Mouse (Mus musculus) megakaryocyte, adult 5-6 weeks (primary cell): ENCODE data around the gene Hoxa1. TPM values are rescaled to one million over a fixed set of nuclear protein-coding genes. Genes with fewer than 3 reads are reported as not detected.

Source experiments
- ATAC-seq: 2 replicates; pipeline ENCODE4 v1.8.0; 2016; ENCODE audit warnings: mild to moderate bottlenecking, inconsistent platforms; ENCODE audit not compliant: poor library complexity, severe bottlenecking
- total RNA-seq, 2 experiments: library from RNA; stranded (forward) in 1 of 2; stranded (reverse) in 1 of 2; fragments of 153-499, 151-499 nt in 1 of 2; fragments of 221-1000, 200-1000 nt in 1 of 2; gene quantifications; 2 replicates each; pipeline versions ENCODE4 v1.2.3 to v1.2.4; 2015 to 2017

Gene Hoxa1
- total RNA-seq, 2 experiments from 2014 or later = not detected

DNA sequence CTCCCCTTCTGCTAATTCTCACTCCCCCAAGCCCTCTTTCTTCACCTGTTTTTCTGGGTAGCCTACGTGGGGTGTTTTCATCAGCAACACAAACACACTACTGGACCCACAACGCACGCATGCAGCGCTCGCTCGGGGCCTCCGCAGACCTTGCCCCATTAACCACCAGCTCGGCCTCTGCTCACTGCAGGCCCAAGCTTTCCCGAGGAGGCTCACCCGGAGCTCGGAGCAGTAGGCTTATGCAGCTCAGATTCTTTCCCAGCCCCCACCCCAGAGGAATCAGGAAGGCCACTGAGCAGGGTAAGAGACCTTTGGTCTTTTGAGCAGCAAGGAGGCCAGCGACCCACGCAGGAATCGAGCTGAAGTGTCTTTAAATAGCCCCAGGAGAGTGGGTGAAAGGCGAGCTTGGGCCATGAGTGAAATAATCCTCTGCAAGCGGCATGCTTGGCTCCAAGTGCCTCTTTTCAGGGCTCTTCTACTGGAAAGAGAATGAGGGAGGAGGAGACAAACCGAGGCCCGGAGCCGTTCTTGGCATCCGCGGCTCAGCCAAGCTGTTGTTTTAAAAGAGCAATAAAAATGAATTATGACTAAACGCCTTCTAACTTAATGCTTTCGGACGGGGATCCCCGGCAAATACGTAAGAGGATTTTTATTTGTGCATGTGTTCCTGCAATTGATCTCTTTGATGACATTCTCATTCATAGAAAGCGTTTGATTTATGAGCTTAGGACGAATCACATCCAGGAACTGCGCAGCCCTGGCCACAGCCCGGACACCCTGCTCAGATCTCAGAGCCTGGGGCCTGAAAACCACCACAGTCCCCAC lies 2.6 kb upstream of the Hoxa1 start:
- ATAC-seq = no peak

DNA sequence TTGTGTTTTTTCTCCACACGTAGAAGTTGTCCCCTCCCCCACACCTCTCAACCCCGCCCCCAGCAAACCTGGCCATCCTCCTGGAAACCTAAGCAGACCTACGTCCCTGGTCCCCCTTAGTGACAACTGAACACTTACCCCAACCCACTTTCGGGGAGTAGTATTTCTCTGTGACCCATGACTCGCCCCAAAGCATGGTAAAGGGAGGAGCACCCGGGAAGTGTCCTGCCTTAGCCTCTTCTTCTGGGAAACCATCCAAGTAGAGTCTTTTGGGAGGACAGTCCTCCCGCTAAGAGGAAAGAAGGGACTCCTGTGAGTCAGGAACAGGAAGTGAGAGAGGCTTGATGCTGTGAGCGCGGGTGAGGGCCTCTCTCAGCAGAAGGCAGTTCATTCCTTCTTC lies 1.9 kb upstream of the Hoxa1 start:
- ATAC-seq = peak; percentile 48

DNA sequence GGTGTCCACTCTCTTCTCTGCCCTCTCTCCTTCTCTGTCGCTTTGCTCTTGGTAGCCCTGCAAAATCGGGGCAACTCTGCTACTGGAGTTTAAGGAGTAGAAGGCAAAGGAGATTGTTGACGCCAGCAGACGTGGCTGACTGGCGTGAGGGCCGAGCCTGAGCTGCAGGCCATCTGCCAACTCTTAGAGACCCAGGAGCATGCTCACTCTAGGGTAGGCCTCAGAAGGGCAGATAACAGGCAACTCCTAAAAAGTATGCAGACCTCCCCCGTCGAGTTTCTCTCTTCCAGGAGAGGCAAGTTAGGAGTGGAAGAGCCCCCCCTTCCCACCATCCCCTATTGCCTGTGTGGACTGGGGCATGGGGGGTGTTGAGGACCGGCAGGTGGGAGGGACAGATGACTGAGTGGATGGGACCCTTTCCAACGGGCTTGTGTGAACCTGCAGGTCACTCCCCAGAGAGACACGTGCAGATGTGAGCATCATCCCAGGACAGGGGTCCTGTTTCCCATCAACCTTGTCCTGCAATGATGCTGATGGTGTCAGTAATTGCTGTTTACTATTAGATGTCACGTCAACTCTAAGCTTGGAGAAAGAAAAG lies 1.1 kb upstream of the Hoxa1 start:
- ATAC-seq = no peak

DNA sequence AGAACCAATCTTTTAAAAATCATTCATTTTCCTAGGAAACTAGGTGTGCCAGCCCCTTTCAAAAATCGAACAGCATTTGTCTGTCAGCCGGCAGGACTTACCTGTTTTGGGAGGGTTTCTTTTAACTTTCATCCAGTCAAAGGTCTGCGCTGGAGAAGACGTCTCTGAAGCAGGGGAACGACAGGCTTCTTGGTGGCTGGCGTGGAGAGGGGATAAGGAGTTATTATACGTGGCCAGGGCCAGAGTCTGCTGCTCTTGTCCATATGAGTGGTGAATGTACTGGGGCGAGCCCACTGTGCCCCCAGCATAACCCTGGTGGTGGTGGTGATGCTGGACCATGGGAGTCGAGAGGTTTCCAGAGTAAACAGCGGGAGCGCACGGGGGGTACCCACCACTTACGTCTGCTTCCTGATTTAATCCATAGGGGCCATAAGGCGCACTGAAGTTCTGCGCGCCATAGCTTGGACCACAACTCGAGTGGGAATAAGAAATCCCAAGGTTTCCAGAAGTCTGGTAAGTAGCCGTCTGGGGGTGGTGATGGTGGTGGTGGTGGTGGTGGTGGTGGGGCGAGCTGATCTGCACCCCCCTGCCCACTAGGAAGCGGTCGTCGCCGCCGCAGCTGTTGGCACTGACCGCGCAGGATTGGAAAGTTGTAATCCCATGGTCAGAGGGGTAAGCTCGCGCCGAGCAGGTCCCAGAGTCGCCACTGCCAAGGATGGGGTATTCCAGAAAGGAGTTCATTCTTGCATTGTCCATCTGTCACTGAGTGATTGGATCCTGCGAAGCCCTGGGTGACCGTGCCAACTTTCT lies 446 bp downstream of the Hoxa1 start:
- ATAC-seq = 0 out of 2 replicates have a peak, but pooled peaks have one; percentile 5

DNA sequence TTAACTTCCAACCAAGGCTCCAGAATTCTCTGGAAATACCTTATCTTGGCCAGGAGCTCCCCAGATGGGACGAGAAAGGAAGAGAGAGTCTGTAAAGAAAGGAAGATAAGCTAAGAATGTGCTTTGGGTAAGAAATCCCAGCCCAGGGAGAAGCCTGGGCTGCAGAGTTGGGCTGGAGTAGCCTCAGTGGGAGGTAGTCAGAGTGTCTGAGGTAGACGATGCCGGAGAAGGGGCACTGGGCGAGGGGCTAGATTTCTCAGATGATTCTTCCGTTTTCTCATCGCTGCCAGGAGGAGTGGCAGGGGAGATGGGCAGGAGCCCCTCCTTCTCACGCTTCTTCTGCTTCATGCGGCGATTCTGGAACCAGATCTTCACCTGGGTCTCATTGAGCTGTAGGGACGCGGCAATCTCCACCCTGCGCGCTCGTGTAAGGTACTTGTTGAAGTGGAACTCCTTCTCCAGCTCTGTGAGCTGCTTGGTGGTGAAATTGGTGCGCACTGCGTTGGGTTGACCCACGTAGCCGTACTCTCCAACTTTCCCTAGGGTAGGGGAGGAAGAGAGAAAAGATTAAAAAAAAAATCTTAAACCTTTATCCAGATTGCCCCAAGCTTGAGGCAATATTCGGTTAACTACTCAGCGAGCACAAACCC lies 1.4 kb downstream of the Hoxa1 start:
- no peak for ATAC-seq

DNA sequence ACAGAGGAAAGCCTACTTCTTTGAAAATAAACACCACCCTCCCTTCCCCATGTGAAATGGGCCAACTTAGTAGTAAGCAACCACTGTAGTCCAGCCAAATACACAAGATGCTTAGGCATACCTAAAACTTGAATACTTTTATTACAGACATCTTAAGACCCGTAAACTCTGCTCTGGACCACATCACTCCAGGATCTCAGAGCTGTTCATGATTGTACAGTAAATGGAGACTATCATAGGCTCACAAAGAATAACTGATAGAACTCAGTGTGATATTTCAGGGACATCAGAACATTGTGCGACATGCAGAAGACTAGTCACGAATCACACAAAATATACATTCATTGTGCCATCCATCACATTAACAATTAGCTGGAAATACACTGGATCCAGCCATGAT lies 2.6 kb downstream of the Hoxa1 start:
- ATAC-seq = no peak

DNA sequence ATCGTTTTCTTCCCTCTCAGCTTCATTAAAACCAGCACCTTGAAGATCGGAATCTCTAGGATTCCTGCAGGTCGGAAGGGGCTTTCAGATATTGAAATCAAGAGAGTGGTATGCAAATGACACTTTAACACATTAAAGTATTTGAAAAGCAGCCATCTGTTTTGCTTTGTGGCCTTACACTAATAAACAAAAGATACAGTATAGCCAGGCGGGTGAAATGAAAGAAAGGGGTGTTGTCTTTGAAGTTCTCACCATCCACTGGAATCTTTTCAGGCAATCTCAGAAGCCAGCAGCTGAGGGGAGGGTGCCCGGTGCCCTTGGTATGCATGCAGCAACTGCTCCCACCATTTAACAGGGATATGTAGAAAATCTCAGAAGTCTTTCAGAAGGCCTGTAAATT lies 4.1 kb downstream of the Hoxa1 start:
- ATAC-seq = no peak

DNA sequence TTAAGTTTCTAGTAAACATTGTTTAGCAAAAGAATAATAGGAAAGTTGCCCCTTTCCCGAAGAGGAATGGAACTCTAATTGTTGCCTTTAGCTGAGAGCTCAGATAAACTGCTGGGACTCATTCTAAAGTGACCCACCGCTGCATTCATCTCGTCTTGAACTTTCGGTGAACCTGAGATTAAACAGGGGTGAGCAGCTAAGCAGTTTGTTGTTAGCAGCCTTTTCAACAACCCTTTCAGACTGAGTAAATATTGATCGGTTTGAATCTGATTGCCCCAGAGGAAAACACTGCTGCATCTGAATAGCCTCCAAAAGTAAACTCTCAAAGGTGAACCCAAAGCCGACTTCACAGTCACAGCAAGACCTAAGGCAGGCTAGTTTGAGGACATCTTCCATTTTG lies 4.8 kb downstream of the Hoxa1 start:
- no peak for ATAC-seq

DNA sequence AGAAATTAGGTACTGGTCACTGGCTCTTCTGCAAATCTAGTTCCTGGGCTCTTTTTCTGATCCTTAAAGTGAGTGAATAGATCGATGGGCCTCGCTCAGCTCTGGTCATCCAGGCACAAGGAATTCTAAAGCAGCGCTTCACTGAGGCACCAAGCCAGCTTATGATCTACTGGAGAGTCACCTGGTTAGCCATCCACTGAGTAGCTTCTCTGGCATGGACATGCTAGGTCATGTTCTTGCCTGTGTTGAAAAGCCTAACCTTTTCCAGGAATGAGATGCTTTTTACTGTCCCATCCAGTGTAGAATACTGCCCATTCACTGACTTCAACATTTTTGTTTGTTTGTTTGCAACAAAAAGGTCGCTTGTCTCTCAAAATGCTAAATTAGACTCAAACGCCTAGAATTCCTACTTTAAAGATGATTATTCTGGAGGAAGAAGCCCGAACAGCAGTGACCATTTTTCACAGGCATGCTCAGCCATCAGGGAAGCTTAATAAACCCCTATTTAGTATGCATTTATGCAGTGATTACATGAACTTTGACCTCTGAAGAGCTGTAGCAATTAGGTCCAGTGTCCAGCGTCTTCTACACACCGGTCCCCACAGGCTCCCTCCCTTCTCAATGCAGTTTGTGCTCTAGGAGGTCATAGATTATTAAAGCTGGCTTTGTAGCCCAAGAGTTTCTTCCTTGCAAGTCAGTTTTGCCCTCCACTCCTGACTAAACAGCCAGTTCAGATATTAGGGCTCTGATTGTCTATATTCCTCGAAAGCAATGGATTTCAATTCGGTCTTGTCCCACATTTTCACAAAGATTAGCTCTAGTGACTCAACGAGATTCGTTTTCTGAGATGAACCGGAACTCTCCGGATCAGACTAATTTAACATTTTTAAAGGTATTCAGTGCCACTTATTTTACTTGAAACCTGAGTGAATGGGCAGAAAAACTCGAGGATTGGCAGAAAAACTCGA lies 5.6 kb downstream of the Hoxa1 start:
- no peak for ATAC-seq

DNA sequence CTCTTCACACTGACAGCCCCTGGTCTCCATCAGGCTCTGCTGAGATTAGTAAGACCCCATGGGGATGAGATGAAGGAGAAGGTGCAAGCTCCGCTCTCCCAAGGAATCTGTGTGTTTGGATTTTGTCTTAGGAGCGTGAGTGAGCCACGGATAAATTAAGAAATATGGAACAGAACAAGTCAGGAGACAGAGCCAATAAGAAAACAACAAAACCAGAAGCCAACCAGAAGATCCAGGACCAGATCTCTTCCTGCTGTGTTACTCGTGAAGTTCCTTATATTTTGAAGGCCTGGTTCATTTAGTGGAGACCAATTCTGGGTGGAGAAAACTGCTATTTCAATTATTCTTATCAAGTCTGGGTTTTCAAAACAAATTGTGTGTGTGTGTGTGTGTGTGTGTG lies 6.5 kb downstream of the Hoxa1 start:
- no peak for ATAC-seq

DNA sequence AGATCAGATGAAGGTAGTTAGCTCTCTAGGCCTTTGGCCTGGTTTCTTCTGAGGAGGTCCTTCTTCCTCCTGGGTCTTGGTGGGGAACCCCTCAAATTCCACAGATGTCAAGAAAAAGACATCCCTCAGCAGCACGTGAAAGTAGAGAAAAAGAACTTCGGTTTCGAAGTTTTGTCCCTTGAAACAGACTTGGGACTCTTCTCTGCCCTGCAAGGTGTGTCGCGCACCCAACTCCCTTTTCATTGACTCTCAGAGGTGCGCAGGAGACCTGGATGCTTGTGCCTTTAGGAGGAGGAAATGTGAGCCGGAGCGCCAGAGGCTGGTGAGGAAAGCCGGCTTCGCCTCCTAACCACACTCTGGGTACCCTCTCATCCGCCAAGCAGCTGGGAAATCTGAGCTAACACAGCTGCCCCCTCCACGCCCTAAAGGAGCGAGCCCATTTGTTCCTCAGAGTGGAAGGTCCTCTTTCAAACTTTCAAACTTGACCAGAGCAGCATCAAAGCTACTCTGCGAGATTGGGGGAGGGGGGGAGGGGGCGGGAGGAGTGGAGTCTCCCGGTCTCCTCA lies 7.6 kb downstream of the Hoxa1 start:
- no peak for ATAC-seq

DNA sequence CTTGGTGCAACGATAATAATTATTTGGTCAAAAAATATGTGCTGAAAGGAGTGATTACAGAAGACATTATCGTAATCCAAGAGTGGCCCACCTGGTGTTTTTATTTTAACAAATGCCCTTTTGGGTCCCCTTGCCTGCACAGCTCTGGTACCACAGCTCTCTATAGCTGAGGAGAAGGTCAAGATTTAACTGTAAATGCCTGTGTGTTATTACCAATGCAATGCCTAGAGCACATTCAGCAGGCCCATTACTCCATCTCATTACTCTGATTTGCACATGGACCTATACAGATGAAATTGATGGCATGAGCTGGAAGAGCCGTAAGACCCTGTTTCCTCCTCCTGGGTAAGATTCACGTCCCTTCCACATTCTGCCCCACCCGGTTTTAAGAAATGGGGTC lies 19.0 kb downstream of the Hoxa1 start:
- ATAC-seq = no peak

DNA sequence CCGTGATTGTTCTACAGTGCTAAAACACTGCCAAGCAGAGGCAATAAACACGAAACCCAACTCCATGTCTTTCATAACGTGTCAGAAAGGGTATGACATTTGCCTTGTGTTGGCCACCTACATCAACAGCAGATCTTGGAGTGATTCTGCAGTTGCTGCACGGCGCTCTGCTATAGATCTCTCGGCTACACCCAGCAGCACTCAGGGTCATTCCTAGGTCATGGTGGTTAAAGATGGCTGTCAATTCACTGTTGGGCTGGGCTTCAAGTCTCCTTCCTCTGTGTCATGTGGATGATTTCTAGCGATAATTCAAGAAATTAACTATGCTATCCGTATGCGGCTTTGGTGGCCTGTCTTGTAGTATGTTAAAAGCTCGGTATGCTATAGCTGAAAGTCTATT lies 19.5 kb downstream of the Hoxa1 start:
- ATAC-seq = no peak

DNA sequence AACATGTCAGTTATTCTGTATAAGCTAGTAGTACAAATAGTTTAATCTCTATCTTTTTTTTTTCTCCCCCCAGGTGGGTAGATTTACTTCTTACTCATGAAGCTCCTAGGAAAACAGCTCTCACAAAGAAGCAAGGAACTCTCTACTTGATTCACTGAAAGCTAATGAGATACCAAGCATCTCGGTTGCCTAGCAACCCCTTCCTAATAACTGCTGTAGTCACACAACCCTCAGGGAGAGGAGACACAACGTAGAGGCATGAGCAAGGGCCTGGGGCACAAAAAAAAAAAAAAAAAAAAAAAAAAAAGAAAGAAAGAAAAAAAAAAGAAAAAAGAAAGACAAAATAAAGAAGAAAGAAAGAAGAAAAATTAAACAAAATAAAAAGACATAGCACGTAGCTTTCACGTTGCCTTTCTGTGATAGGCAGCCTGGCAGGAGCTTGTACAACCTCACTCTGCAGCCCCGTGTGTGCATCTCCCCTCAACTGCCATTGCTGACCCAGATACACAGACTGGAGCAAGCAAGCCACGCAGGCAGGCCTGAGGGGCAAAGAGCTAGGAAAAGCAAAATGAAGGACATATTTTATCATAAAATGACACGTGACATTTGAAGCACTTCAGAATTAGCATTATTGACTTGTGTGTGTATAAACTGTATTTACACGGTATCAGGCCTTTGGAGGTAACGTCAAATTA lies 20.1 kb downstream of the Hoxa1 start:
- ATAC-seq = no peak

DNA sequence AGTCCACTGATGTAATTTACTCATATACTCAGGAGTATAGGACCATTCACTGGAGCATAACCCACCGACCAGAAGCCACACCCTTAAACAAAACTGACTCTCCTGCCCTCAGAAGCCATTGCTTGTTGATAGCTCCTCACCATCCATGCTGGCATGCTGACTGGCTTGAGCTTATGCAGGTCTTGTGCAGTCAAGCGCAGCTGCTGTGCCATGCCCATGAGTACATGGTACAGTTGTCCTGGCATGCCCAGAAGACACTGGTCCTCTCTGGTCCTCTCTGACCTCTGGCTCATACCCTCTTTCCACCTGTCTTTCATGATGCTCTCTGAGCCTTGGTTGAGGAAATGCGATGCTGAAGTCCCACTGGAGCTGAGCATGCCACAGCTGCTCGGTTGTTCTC lies 34.4 kb downstream of the Hoxa1 start:
- no peak for ATAC-seq

DNA sequence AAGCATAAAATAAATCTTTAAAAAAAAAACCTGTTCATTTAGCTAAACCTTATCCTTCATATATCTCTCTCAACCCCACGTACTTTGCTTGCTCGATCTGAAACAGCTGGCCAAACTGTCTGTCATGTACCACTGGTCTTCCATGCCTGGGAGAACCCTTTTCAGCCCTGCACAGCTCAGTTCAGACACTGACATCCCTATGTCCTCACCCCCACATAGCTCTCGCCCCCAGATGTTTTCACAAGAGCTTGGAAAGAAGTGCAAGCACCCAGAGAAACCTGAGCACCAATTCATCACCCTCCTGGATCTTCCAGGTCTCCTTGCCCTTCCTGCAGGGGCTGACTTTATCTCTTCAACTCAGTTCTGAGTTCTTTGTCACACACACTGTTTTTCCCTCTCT lies 36.9 kb downstream of the Hoxa1 start:
- no peak for ATAC-seq

DNA sequence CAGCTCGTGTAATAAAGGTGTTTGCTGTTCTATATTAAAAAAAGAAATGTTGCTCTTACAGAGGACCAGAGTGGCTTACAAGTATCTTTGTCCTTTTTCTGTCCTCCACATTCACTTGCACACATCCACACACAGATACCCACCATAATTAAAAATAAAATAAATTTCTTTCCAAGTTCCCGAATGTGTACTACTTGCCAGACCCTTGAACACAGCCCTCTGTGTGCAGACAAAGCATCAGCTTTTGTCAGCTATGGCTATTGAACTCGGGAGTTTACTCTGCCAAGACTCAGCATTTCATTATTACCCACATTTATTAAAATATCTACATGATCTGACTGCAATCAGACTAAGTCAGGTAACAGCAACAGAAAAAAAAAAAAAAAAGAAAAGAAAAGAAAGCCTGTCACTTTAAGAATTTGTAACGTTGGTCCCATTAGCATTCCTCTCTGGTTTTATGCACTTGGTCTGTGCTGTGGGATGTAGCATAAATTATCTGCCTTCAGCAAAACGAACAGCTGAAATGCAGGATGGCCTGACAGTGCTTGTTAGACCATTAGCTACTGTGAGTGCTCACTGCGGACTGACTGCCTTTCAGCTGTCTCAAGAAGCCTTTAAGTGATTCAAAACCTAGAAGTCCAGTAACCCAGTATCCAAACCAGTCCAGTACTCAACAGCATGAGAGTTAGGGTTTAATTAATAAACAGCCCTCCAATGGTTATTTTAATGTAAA lies 39.0 kb downstream of the Hoxa1 start:
- no peak for ATAC-seq

DNA sequence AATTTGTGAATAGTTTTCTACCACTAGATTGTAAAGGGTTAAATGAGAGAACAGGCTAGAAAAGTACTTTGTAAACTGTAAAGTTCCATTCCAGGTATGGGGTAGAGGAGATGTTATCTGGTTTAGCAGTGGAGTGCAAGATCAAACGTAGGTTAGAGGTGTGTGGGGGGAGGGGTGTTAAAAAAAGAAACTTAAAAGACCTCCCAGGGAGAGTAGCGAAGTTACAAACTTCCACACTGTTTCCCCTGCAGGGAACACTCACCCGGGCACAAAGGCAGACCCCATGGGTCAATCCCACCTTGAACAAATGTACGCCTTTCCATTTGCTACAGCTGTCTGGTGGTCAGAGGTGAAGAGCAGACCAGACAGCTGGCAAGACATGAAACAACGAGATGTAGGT lies 42.2 kb downstream of the Hoxa1 start:
- ATAC-seq = no peak

DNA sequence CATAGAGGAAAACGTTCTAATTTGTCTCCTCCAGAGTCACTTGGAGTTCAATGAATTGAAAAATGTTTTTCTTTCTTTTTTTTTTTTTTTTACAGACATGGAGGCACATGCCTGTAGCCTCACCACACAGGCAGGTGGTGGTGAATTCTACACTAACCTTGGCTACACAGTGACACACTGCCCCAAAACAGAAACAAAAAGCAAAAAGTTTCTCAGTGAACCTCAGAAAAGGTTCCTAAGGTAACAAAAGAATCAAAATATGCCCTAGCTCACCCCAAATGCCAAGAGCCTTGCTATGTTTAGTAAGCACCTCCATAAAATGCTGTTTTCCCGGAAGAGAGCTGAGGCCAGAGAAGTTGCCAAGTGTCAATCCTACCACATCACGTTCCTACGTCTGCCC lies 46.3 kb downstream of the Hoxa1 start:
- no peak for ATAC-seq
